Mouse (Mus musculus) thymus, adult 2 months (tissue): ENCODE results near the gene Morc1. TPM values are rescaled to one million over a fixed set of nuclear protein-coding genes. Genes with fewer than 3 reads are reported as not detected.

Experiments
- DNase-seq: peaks from one replicate; pipeline ENCODE4 v3.0.0; 2021
- H3K27ac ChIP-seq: fragments of 200-500 bp; 2 replicates; pipeline ENCODE4 v1.5.1; 2012; ENCODE audit warnings: low read length, control low read depth; ENCODE audit not compliant: control insufficient read depth, insufficient read depth
- H3K27me3 ChIP-seq: fragments of 200-500 bp; 2 replicates; pipeline ENCODE4 v1.6.1; 2012; ENCODE audit warnings: mild to moderate bottlenecking, low read length, moderate library complexity, mixed read lengths; ENCODE audit not compliant: control insufficient read depth, insufficient read depth
- H3K36me3 ChIP-seq: fragments of 200-500 bp; 2 replicates; pipeline ENCODE4 v1.6.1; 2012; ENCODE audit warnings: mild to moderate bottlenecking, low read length, moderate library complexity; ENCODE audit not compliant: control insufficient read depth, insufficient read depth
- H3K4me1 ChIP-seq: fragments of 200-500 bp; replicated peaks from 2 replicates; pipeline ENCODE4 v1.6.1; 2012; ENCODE audit warnings: low read length; ENCODE audit not compliant: control insufficient read depth, insufficient read depth
- H3K4me3 ChIP-seq: fragments of 200-500 bp; 2 replicates; pipeline ENCODE4 v1.5.1; 2012; ENCODE audit warnings: mild to moderate bottlenecking, low read length, control low read depth, moderate library complexity; ENCODE audit not compliant: control insufficient read depth, insufficient read depth
- CTCF ChIP-seq: fragments of 200-500 bp; IDR thresholded peaks from 2 replicates; pipeline ENCODE4 v1.5.1; 2012; ENCODE audit warnings: mild to moderate bottlenecking, control low read depth, low read length, moderate library complexity, borderline replicate concordance; ENCODE audit not compliant: control insufficient read depth, poor library complexity, insufficient read depth; ENCODE audit errors: extremely low read depth
- POLR2A ChIP-seq: fragments of 200-500 bp; IDR thresholded peaks from 2 replicates; pipeline ENCODE4 v1.6.1; 2012; ENCODE audit warnings: mild to moderate bottlenecking, low read length, control low read depth, moderate library complexity; ENCODE audit not compliant: control insufficient read depth, poor library complexity, insufficient read depth; ENCODE audit errors: extremely low read depth
- WGBS: fragments of 180-500 bp; shearing (Covaris S2); methylation state at CpG from one replicate; pipeline ENCODE4 v1.1.7; 2018; 5-methylcytosine and 5-hydroxymethylcytosine counted together
- polyA plus RNA-seq: library from polyadenylated mRNA; depleted of rRNA; stranded (reverse); fragments of >200 nt; gene quantifications from 2 replicates; pipeline ENCODE4 v1.2.3, GENCODE M21; 2012

Morc1 gene
- polyA plus RNA-seq, 1 experiment, result 0.70 TPM

DNA sequence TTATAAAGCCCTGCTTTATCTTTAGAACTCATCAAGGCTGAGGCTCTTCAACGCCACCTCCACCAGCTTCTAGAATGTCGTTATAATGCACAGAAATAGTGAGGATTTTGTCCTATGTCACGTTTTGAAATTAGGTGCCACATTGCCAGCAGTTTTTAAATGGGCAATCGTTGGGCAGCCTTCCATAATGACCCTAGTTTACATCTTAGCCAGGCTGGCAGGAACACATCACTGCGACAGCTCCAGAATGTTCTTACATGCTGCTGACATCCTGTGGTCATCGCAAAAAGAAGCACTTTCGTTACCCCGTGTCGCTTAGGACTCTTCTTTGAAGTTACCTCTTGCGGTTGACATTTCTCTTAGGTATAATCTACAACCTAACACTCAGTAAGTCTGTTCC is 42.4 kb downstream of the Morc1 start:
- H3K4me3 ChIP-seq, result no peak overlapping the region
- no peaks in the 10 kb centered on the region for H3K27me3 ChIP-seq
- H3K27ac ChIP-seq, result no peak overlapping the region
- no peaks in the 10 kb centered on the region for H3K4me1 ChIP-seq
- 93% methylated on average over 10 of the region's 10 CpGs for WGBS
- DNase-seq, result no peak
- H3K36me3 ChIP-seq, result no peaks in the 10 kb centered on the region
- TF ChIP-seq CTCF, result no peak
- no peak for TF ChIP-seq POLR2A

DNA sequence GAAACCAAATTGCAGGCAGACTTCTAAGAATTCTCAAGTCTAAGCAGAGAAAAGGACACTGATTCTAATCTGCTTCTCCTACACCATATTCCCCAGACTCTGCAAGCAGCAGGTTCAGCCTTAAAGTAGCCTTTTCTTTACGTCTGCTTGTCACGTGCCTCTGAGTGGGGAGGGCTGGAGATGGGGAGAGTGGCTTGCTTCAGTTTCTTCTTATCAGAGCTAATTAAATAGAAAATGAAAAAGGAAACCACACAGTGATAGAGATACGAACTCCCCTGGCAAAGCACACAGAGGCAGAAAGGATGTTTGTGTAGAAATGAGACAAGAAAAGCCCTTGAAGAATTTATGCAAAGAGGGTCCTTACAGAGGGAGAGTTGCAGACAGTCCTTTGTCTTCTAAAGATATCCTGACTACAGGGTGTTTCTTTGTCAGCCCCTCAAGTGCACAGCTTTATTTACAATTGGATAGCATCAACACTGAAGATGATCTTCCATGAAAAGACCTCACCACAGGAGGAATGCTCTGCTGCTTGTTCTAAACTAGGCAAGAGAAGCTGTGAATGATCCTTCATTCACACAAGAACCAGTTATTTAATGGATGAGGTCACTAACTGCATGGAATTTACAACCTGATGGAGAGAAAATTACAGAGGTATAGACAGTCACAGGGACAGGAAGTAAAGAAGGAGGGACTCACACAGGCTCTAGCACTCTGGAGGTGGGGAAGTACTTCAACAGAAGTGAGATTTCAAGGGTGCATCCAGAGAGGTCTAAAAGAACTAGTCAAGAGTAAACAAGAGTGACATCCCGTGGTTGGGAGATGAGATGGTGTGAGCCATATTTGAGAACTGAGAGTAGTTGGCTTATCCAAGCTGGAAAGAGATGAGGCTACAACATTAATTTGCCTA is 44.1 kb downstream of the Morc1 start:
- 61% methylated on average over 4 of the region's 4 CpGs for WGBS
- no peak for DNase-seq
- no peak overlapping the region for H3K27ac ChIP-seq
- no peaks in the 10 kb centered on the region for H3K4me1 ChIP-seq
- no peak for TF ChIP-seq CTCF
- no peaks in the 10 kb centered on the region for H3K27me3 ChIP-seq
- no peak overlapping the region for H3K4me3 ChIP-seq
- H3K36me3 ChIP-seq, result no peaks in the 10 kb centered on the region

DNA sequence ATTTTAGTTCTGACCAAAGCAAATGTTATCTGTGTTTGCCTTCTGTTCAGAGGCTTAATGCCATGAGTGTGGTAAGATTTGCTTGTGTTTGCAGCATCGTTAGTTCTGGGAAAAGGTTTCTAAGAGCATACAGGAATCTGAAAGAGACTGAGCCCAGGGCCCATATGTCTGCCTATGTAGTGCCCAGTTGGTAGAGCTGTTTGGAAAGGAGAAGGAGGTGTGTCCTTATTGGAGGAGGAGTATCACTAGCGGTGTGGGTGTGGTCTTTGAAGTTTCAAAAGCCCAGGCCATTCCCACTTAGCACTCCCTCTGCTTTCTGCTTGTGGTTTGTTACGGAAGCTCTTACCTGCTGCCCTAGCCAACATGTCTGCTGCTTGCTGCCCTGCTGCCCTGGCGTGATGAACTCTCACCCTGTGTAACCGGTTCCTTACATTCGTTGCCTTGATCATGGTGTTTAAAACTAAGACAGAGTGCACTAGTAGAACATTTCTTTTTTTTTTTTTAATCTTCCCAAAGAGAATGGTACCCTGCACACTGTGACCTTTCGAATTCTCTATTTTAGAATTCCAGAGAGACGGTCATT is 48.3 kb downstream of the Morc1 start:
- Histone ChIP-seq H3K4me1 (no peaks in the 10 kb centered on the region), H3K4me3 (no peak overlapping the region), H3K27me3 (no peaks in the 10 kb centered on the region), H3K27ac (no peak overlapping the region), H3K36me3 (no peaks in the 10 kb centered on the region)
- no peak for TF ChIP-seq CTCF
- no peak for TF ChIP-seq POLR2A
- 95% methylated on average over 8 of the region's 8 CpGs for WGBS
- no peak for DNase-seq

DNA sequence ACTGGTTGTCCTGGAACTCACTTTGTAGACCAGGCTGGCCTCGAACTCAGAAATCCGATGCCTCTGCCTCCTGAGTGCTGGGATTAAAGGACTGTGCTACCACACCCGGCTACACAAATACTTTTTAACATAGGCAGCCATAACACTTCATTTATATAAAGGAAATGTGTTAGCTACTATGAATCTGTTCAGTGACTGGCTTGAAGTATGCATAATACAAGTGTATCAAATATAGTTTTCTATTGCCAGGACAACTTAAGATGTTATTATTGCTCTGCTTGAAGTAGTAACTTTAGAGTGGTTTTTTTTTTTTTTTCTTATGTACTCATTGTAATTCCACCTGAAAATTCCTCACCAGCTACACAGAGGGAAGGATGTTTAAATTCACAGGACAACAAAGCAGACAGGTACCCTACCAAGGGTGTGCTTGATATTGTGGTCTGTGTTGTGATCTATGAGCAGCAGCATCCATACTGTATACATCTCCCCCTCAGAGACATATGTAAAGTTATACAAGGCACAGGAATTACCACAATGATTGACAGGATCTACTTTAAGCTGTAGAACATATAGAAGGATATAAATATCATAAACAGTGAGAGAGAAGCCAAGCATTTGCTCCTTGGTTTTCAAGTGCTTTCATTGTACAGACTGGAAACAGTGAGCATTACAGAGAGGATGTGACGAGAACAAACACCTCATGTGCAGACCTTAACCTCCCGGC is 85.9 kb downstream of the Morc1 start:
- H3K4me1 ChIP-seq, result no peaks in the 10 kb centered on the region
- TF ChIP-seq POLR2A (no peak), CTCF (no peak)
- H3K36me3 ChIP-seq, result no peaks in the 10 kb centered on the region
- 95% methylated on average over 5 of the region's 5 CpGs for WGBS
- DNase-seq, result no peak
- H3K4me3 ChIP-seq, result no peak overlapping the region
- no peak overlapping the region for H3K27ac ChIP-seq
- H3K27me3 ChIP-seq, result no peaks in the 10 kb centered on the region

GRCm38 (mm10) chr16:48519569-48519968 is 88.5 kb downstream of the Morc1 start:
- H3K27me3 ChIP-seq, result no peaks in the 10 kb centered on the region
- H3K36me3 ChIP-seq, result no peaks in the 10 kb centered on the region
- no peak for TF ChIP-seq CTCF
- TF ChIP-seq POLR2A, result no peak
- no peak overlapping the region for H3K4me3 ChIP-seq
- no peak for DNase-seq
- H3K27ac ChIP-seq, result no peak overlapping the region
- H3K4me1 ChIP-seq, result no peaks in the 10 kb centered on the region

- no peaks in the 10 kb centered on the region for H3K4me1 ChIP-seq
- H3K36me3 ChIP-seq, result no peaks in the 10 kb centered on the region
- no peak for TF ChIP-seq POLR2A
- TF ChIP-seq CTCF, result no peak
- no peaks in the 10 kb centered on the region for H3K27me3 ChIP-seq
- 94% methylated on average over 5 of the region's 5 CpGs for WGBS
- no peak overlapping the region for H3K27ac ChIP-seq
- DNase-seq, result no peak
- H3K4me3 ChIP-seq, result no peak overlapping the region
Observed at GRCm38 (mm10) chr16:48537108-48537507, 106.1 kb downstream of the Morc1 start.
